Mouse (Mus musculus): ENCODE data around the gene Cacul1.

GRCm38 (mm10) chr19:60617007-60617406 is 36.2 kb upstream of the Cacul1 start:
- TF ChIP-seq CTCF (IDR thresholded peaks at IDR 0.05; ENCODE audit: low read depth, low read length) (no peak), POLR2A (IDR thresholded peaks at IDR 0.05; ENCODE audit: extremely low read depth, insufficient read depth, low read length) (no peak)

All from liver, adult 2 months (tissue).